Mouse (Mus musculus): ENCODE measurements at regions not wholly inside any gene's neighbourhood (a gene's known extent, or its start where the extent isn't known, plus 50 kb on each side); places are given as distances from the start of the nearest gene placed in this dataset.

- 91% methylated on average over 2 of the region's 2 CpGs for WGBS
- ATAC-seq (ENCODE audit: low FRiP score) = no peak
- Histone ChIP-seq H3K27me3 (ENCODE audit: control insufficient read depth, insufficient read depth, low read length) (no peaks in the 10 kb centered on the region), H3K9me3 (ENCODE audit: control insufficient read depth, low read length) (no peaks in the 10 kb centered on the region), H3K4me1 (replicated peaks; ENCODE audit: control insufficient read depth, insufficient read depth, low read length) (0 out of 2 replicates have a peak, but pooled peaks cover 5% of the 10 kb centered on the region), H3K4me2 (replicated peaks) (no peak overlapping the region), H3K4me3 (replicated peaks; ENCODE audit: low read length) (no peak overlapping the region), H3K27ac (no peak overlapping the region), H3K9ac (no peak overlapping the region), H3K36me3 (replicated peaks; ENCODE audit: control insufficient read depth, insufficient read depth) (no peaks in the 10 kb centered on the region)
- DNase-seq (ENCODE audit: low spot score) = no peak
Measured at GRCm38 (mm10) chr14:76816666-76817065, 219.9 kb upstream of the Ccdc122 start.

GRCm38 (mm10) chr14:76812155-76812875 lies 224.3 kb upstream of the Ccdc122 start:
- Histone ChIP-seq H3K4me3 (replicated peaks; ENCODE audit: low read length) (no peak overlapping the region), H3K9me3 (ENCODE audit: control insufficient read depth, low read length) (no peaks in the 10 kb centered on the region), H3K27ac (no peak overlapping the region), H3K36me3 (replicated peaks; ENCODE audit: control insufficient read depth, insufficient read depth) (no peaks in the 10 kb centered on the region), H3K4me2 (replicated peaks) (no peak overlapping the region), H3K9ac (no peak overlapping the region), H3K4me1 (replicated peaks; ENCODE audit: control insufficient read depth, insufficient read depth, low read length) (no peaks in the 10 kb centered on the region), H3K27me3 (ENCODE audit: control insufficient read depth, insufficient read depth, low read length) (no peaks in the 10 kb centered on the region)
- 75% methylated on average over 14 of the region's 14 CpGs for WGBS
- DNase-seq (ENCODE audit: low spot score) (no peak), ATAC-seq (ENCODE audit: low FRiP score) (no peak)

DNA sequence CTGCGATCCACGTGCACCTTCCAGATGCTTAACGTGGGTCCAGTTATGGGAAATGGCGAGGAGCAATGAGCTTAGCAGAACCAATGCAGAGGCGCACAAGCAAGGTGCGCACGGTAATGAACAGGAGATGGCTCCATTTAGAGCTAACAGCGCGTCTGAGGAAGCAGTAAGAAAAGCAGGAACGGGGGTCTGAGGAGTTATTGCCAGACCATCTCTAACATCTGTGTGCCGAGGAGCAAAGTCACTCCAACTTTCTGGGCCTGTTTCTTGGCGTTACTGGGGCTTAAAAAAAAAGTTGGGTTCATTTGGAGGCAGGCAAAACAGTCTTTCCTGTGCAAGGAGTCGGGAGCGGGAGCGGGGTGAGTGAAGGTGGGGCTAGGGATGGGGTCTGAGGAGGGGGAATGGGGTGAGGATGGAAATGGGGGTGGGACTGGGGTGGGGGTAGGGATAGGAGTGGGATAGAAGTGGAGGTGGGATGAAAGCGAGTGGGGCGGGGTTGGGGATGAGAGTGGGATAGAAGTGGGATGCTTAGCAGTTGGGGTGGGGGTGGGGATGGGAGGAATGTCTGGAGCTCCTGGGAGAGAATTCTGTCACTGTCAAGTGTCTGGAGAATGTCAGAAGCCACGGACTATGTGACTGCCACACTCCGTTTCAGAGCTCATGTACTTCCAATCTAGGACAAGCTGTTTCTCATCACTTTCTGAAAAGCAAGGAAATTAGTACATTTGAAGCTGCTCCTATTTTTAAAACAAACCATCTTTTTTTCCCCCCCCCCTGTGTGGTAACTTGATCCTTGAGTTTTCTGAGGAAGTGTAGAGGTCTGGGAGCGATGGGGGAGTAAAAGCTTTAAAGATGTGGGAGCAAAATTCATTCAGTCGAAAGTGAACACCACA lies 225.6 kb upstream of the Ccdc122 start:
- no peak for DNase-seq (ENCODE audit: low spot score)

GRCm38 (mm10) chr14:76810041-76810440 lies 226.5 kb upstream of the Ccdc122 start:
- no peak overlapping the region for H3K4me3 ChIP-seq (replicated peaks; ENCODE audit: low read length)
- H3K9me3 ChIP-seq (ENCODE audit: control insufficient read depth, low read length) = peaks cover 7% of the 10 kb centered on the region; the same call in 1 of the 2 replicates
- H3K36me3 ChIP-seq (replicated peaks; ENCODE audit: control insufficient read depth, insufficient read depth) = no peaks in the 10 kb centered on the region
- WGBS = 91% methylated on average over 3 of the region's 3 CpGs
- H3K4me1 ChIP-seq (replicated peaks; ENCODE audit: control insufficient read depth, insufficient read depth, low read length) = no peaks in the 10 kb centered on the region
- H3K4me2 ChIP-seq (replicated peaks) = no peak overlapping the region
- no peak overlapping the region for H3K9ac ChIP-seq
- H3K27me3 ChIP-seq (ENCODE audit: control insufficient read depth, insufficient read depth, low read length) = no peaks in the 10 kb centered on the region
- no peak for DNase-seq (ENCODE audit: low spot score)
- no peak overlapping the region for H3K27ac ChIP-seq
- ATAC-seq (ENCODE audit: low FRiP score) = no peak

More for the DNA sequence above, 225.6 kb upstream of the Ccdc122 start:
- Histone ChIP-seq H3K9ac (no peak overlapping the region), H3K9me3 (ENCODE audit: control insufficient read depth, low read length) (peaks cover 7% of the 10 kb centered on the region; the same call in 1 of the 2 replicates), H3K4me1 (replicated peaks; ENCODE audit: control insufficient read depth, insufficient read depth, low read length) (no peaks in the 10 kb centered on the region), H3K27me3 (ENCODE audit: control insufficient read depth, insufficient read depth, low read length) (no peaks in the 10 kb centered on the region), H3K4me3 (replicated peaks; ENCODE audit: low read length) (no peak overlapping the region), H3K27ac (no peak overlapping the region), H3K4me2 (replicated peaks) (no peak overlapping the region), H3K36me3 (replicated peaks; ENCODE audit: control insufficient read depth, insufficient read depth) (no peaks in the 10 kb centered on the region)
- no peak for ATAC-seq (ENCODE audit: low FRiP score)
- 35% methylated on average over 21 of the region's 21 CpGs for WGBS

DNA sequence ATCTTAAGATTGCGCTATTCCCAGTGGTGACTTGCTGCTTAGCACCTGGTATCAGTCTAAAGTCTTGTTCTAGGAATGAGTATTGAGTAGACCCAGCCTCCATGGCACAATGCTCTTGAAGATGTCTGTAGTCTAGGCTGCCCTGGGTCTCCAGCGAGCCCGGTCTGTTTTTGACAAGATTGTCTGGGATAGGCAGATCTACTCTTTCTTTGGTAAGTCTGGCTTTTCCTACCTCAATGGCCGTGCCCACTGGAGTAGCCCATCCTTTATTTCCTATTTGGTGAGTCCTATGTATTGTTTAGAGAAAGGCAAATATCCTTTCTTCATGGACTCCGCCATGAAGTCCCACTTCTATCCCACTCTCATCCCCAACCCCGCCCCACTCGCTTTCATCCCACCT lies 227.2 kb upstream of the Ccdc122 start:
- DNase-seq (ENCODE audit: low spot score) (no peak), ATAC-seq (ENCODE audit: low FRiP score) (no peak)
- H3K9ac ChIP-seq = no peak overlapping the region
- H3K9me3 ChIP-seq (ENCODE audit: control insufficient read depth, low read length) = peaks cover 7% of the 10 kb centered on the region; the same call in 1 of the 2 replicates
- WGBS = 94% methylated on average over 7 of the region's 7 CpGs
- no peaks in the 10 kb centered on the region for H3K36me3 ChIP-seq (replicated peaks; ENCODE audit: control insufficient read depth, insufficient read depth)
- no peaks in the 10 kb centered on the region for H3K27me3 ChIP-seq (ENCODE audit: control insufficient read depth, insufficient read depth, low read length)
- H3K4me3 ChIP-seq (replicated peaks; ENCODE audit: low read length) = no peak overlapping the region
- H3K4me1 ChIP-seq (replicated peaks; ENCODE audit: control insufficient read depth, insufficient read depth, low read length) = no peaks in the 10 kb centered on the region
- H3K4me2 ChIP-seq (replicated peaks) = no peak overlapping the region
- no peak overlapping the region for H3K27ac ChIP-seq

GRCm38 (mm10) chr14:76805151-76805785 lies 231.3 kb upstream of the Ccdc122 start:
- H3K27me3 ChIP-seq (ENCODE audit: control insufficient read depth, insufficient read depth, low read length) = no peaks in the 10 kb centered on the region
- H3K27ac ChIP-seq = no peak overlapping the region
- no peaks in the 10 kb centered on the region for H3K36me3 ChIP-seq (replicated peaks; ENCODE audit: control insufficient read depth, insufficient read depth)
- no peaks in the 10 kb centered on the region for H3K4me1 ChIP-seq (replicated peaks; ENCODE audit: control insufficient read depth, insufficient read depth, low read length)
- no peak overlapping the region for H3K4me3 ChIP-seq (replicated peaks; ENCODE audit: low read length)
- DNase-seq (ENCODE audit: low spot score) = no peak
- H3K4me2 ChIP-seq (replicated peaks) = no peak overlapping the region
- no peak for ATAC-seq (ENCODE audit: low FRiP score)
- WGBS = 80% methylated on average over 13 of the region's 13 CpGs
- no peak overlapping the region for H3K9ac ChIP-seq
- peaks cover 7% of the 10 kb centered on the region; the same call in 1 of the 2 replicates for H3K9me3 ChIP-seq (ENCODE audit: control insufficient read depth, low read length)

- 0 out of 2 replicates have a peak, but pooled peaks cover 5% of the 10 kb centered on the region for H3K4me1 ChIP-seq (replicated peaks; ENCODE audit: control insufficient read depth, insufficient read depth, low read length)
- ATAC-seq (ENCODE audit: low FRiP score) = no peak
- no peak overlapping the region for H3K4me2 ChIP-seq (replicated peaks)
- DNase-seq (ENCODE audit: low spot score) = no peak
- no peaks in the 10 kb centered on the region for H3K36me3 ChIP-seq (replicated peaks; ENCODE audit: control insufficient read depth, insufficient read depth)
- H3K27me3 ChIP-seq (ENCODE audit: control insufficient read depth, insufficient read depth, low read length) = no peaks in the 10 kb centered on the region
- peaks cover 7% of the 10 kb centered on the region; the same call in 1 of the 2 replicates for H3K9me3 ChIP-seq (ENCODE audit: control insufficient read depth, low read length)
- H3K9ac ChIP-seq = no peak overlapping the region
- 72% methylated on average over 6 of the region's 6 CpGs for WGBS
- H3K27ac ChIP-seq = no peak overlapping the region
- no peak overlapping the region for H3K4me3 ChIP-seq (replicated peaks; ENCODE audit: low read length)
Measured at GRCm38 (mm10) chr14:76804447-76805150, 232.0 kb upstream of the Ccdc122 start.

GRCm38 (mm10) chr14:76800181-76800580 lies 236.4 kb upstream of the Ccdc122 start:
- no peaks in the 10 kb centered on the region for H3K9me3 ChIP-seq (ENCODE audit: control insufficient read depth, low read length)
- H3K4me1 ChIP-seq (replicated peaks; ENCODE audit: control insufficient read depth, insufficient read depth, low read length) = peaks cover 5% of the 10 kb centered on the region; the same call in 1 of the 2 replicates
- DNase-seq (ENCODE audit: low spot score) = no peak
- no peaks in the 10 kb centered on the region for H3K27me3 ChIP-seq (ENCODE audit: control insufficient read depth, insufficient read depth, low read length)
- no peak overlapping the region for H3K4me2 ChIP-seq (replicated peaks)
- H3K9ac ChIP-seq = no peak overlapping the region
- ATAC-seq (ENCODE audit: low FRiP score) = no peak
- no peak overlapping the region for H3K4me3 ChIP-seq (replicated peaks; ENCODE audit: low read length)
- H3K27ac ChIP-seq = no peak overlapping the region
- WGBS = 45% methylated on average over 4 of the region's 4 CpGs
- H3K36me3 ChIP-seq (replicated peaks; ENCODE audit: control insufficient read depth, insufficient read depth) = no peaks in the 10 kb centered on the region
